Mouse (Mus musculus) cerebellum, postnatal 4 days (tissue): Measurements from ENCODE around the gene Ubn1.

Experiments used
- DNase-seq, 2 experiments: peaks; one replicate each; pipeline ENCODE4 v3.0.0; 2022; ENCODE audit warnings: low spot score in 2 of 2, mixed read lengths in 1 of 2

The Ubn1 gene

GRCm38 (mm10) chr16:5071974-5072373 is 22.1 kb downstream of the Ubn1 start:
- DNase-seq: no peak

DNA sequence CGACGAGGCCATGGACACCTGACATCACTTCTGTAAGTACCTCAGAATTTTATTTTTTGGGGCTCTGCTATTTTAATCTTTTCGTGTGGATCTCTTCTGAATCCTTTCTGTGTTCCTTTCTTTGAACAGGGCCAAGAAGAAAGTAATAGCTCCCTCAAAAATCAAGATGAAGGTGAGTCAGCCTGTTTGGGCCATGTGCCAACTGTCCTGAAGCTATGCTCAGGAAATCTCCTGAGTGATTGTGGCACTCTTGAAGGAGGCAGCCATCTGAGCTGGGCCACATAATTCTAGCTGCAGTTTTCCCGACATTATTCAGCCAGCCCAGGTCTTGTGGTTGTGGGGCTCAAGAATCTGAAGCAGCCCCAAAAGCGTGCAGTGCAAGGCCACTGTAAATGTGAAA is 24.5 kb downstream of the Ubn1 start:
- no peak for DNase-seq

- DNase-seq: no peak
Observed at GRCm38 (mm10) chr16:5085196-5085595, 35.3 kb downstream of the Ubn1 start.

DNA sequence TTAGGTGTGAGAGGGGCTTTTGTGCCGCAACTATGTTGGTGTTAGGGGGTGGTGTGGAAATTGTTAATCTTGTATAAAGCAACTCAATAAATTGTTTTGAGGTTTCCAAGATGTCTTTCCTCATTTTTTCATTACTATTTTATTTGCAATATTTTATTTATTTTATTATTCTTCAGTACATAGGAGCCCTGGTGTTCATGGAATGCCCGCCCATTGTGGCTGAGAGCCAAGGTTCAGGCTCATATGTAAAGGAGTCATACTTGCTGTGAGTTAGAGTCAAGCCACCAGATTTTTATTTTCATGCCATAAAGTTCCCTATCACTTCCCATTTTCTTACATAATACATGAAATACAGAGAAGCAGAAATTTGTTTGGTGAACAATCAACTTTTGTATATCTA is 36.3 kb downstream of the Ubn1 start:
- no peak for DNase-seq

- DNase-seq: no peak
Observed at GRCm38 (mm10) chr16:5089021-5089420, 39.2 kb downstream of the Ubn1 start.

- DNase-seq: no peak
Observed at GRCm38 (mm10) chr16:5093285-5093684, 43.4 kb downstream of the Ubn1 start.

DNA sequence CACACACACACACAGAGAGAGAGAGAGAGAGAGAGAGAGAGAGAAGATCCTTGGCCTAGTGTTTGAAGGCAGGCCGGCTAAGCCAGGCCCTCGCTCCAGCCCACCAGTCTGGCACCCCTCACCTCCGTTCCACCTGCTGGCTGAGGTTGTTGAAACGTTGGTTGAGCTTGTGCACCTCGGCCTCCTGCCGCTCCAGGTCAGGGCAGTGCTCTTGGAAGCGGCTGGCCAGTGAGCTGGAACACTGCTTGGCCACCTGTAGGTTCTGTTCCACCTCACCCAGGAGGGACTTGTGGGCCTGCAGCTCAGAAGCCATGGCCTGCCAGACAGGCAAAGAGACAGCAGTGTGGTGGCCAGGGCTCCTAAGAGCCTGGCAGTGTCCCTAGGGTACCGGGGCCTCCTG is 46.6 kb downstream of the Ubn1 start:
- no peak for DNase-seq

- DNase-seq: peak in 1 of 2 experiments; percentile 50
Observed at GRCm38 (mm10) chr16:5101000-5101399, 51.1 kb downstream of the Ubn1 start.

GRCm38 (mm10) chr16:5109877-5110276 is 60.0 kb downstream of the Ubn1 start:
- no peak for DNase-seq

- no peak for DNase-seq
Observed at GRCm38 (mm10) chr16:5111021-5111420, 61.2 kb downstream of the Ubn1 start.

GRCm38 (mm10) chr16:5113002-5113550 is 63.2 kb downstream of the Ubn1 start:
- DNase-seq: no peak

- no peak for DNase-seq
Observed at GRCm38 (mm10) chr16:5113582-5113981, 63.7 kb downstream of the Ubn1 start.

- DNase-seq: no peak
Observed at GRCm38 (mm10) chr16:5119385-5119784, 69.5 kb downstream of the Ubn1 start.

- no peak for DNase-seq
Observed at GRCm38 (mm10) chr16:5119845-5120244, 70.0 kb downstream of the Ubn1 start.

- DNase-seq: no peak
Observed at GRCm38 (mm10) chr16:5123476-5123875, 73.6 kb downstream of the Ubn1 start.

DNA sequence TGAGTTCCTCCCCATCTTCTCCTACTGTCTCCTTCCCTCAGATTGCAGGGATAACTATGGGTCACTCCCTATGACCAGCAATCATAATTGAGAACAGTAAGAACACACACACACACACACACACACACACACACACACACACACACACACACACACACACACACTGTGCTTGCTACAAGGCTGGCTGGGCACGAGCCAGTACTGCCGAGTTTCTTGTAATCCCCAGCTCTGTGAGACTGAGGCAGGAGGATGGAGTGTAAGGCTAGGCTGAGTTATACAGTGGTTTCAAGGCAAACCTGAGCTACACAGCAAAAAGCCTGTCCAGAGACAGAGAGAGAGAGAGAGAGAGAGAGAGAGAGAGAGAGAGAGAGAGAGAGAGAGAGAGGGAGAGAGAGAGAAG is 80.3 kb downstream of the Ubn1 start:
- no peak for DNase-seq

- no peak for DNase-seq
Observed at GRCm38 (mm10) chr16:5130766-5131165, 80.9 kb downstream of the Ubn1 start.

DNA sequence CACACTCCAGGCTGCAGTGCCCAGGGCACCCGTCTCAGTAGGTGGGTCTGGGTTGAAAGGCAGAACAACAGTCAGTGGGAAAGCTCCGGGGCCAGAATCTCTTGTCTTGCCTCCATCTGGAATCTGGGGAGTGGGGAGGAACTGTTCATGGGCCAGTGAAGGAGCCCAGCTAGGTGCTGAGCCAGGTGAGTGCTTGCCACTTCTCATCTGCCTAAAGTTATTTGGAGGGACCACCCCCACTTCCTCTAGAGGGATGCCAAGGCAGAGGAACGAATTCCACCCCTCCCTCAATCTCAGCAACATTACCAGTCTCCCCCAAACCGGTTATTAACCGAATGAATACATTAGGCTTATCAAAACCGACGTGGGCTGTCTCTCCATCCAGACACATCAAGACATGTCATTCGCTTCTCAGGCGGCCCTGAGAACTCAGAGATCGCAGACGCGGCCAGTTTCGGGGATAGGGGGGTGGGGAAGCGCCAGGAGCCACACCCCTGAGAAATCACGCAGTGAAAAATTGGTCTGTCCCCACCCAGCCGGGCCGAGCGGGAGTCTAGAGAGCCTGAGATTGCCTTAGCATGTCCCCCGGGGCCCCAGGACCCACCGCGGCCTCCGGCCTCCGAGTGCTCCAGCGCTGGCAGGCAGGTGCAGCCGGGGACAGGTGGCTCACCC is 81.5 kb downstream of the Ubn1 start:
- no peak for DNase-seq

- no peak for DNase-seq
Observed at GRCm38 (mm10) chr16:5132401-5132801, 82.5 kb downstream of the Ubn1 start, which contains the start of gene Ppl. TSS of gene Ppl (minus strand) at chr16:5132421.

DNA sequence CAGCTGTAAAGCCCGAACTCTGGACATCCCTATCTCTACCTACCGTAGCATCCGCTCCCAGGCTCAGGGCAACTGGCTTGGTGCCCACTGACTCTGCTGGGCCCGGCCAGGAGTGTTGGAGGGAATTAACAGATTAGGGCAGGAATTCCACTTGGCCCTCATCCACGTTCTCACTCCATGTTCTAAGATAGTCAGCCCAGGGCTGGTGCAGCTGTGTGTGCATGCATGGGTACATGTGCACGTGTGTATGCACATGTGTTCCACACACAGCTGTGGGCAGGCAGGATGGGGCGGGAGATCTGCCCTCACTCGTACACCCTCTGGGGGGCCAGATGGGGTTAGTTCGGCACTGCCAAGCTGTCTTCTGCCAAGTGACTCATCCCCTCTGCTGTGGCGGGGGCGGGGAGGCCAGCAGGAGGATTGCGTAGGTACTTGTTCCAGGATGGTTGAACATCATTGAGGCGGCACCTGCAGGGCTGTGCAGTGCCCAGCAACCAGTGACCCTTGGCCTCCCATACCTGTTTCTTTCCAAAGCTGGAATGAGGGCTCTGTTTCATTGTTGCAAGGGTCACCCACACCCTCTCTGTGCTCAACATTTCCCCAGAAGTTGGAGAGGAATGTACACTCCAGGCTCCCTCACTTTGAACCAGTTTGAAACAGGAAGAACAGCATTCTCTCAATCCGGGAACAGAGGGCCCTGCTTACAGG is 84.9 kb downstream of the Ubn1 start:
- peak in 1 of 2 experiments; percentile 36 for DNase-seq

DNA sequence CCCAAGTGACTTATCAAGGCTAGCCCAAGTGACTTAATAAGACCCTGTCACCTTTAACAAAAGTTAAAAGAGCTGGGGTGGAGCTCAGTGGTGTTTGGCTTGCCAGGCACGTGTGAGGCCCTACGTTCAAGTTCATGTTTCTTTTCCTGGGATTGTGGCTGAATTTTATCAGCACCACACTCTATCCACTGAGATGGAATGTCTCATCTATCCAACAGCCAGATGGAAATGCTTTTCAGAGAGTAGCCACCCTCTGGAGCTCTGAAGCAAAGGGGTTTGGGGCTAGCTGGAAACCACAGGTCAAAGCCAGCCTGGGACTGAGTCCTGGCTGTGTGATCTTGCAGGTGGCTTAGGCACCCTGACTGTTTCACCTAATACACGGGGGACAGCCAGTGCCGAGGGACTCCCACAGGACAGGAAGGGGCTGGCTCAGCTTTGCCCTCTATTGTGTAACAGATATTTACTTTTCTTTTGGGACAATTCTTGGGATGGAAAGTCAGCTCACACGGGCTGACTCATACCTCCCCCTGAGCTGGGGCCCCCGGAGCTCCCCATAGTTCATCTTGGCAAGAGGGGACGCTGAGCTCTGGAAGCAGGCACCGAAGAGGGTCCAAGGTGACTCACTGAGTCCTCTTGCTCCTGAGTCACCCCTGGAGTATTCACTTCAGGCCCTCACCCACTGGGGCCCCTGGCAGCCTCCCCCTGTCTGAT is 85.8 kb downstream of the Ubn1 start:
- DNase-seq: no peak
